Mouse (Mus musculus) stomach, postnatal 0 days (tissue): ENCODE results near the gene Stk33.

Source experiments
- CTCF ChIP-seq: IDR thresholded peaks from 2 replicates; pipeline ENCODE4 v1.5.1; 2016; ENCODE audit warnings: antibody characterized with exemption, low read depth, mild to moderate bottlenecking, moderate library complexity
- EP300 ChIP-seq: optimal IDR thresholded peaks from 2 replicates; pipeline ENCODE3; 2016; ENCODE audit warnings: antibody characterized with exemption

DNA sequence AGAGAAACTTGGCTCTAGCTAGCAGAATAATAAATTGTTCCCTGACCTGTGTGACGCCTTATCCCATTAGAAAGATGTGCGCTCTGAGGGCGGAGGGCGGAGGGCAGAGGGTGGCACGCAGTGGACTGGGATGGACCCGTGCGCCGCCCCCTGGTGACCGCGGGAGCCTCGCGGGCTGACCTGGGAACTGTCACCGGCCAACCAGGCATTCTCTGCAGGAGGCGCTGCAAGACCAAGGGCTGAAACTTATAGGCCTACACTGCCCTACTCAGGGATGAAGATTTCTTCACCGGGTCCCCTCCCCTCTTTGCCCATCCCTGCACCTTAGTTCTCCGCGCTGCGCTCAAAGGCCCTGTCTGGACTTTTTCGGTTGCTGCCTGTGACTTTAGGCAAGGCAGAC lies 197.6 kb downstream of the Stk33 start:
- TF ChIP-seq CTCF, result peak; percentile 51
- TF ChIP-seq EP300, result no peak
